Mouse (Mus musculus) heart, embryonic 15.5 days (tissue): ENCODE measurements around the gene D430019H16Rik. TPM values are rescaled to one million over a fixed set of nuclear protein-coding genes. Genes with fewer than 3 reads are reported as not detected.

ENCODE experiments used
- ATAC-seq: fragments of 200-750 bp; cut with Nextera tagmentation; replicated peaks from 2 replicates; pipeline ENCODE4 v1.8.0; 2017; ENCODE audit warnings: low read depth, moderate TSS enrichment; ENCODE audit not compliant: insufficient number of reproducible peaks, insufficient read depth, low FRiP score
- H3K27ac ChIP-seq: fragments of 300-500 bp; sonication (generic); 2 replicates; pipeline ENCODE4 v1.5.1; 2015; ENCODE audit warnings: mild to moderate bottlenecking, inconsistent platforms
- H3K27me3 ChIP-seq: fragments of 300-500 bp; sonication (generic); 2 replicates; pipeline ENCODE4 v1.6.1; 2015; ENCODE audit warnings: inconsistent platforms
- H3K36me3 ChIP-seq: fragments of 300-500 bp; sonication (generic); 2 replicates; pipeline ENCODE4 v1.6.1; 2015; ENCODE audit warnings: mild to moderate bottlenecking, inconsistent platforms
- H3K4me1 ChIP-seq: fragments of 300-500 bp; sonication (generic); replicated peaks from 2 replicates; pipeline ENCODE4 v1.6.1; 2015; ENCODE audit warnings: inconsistent platforms
- H3K4me2 ChIP-seq: fragments of 300-500 bp; sonication (generic); 2 replicates; pipeline ENCODE4 v1.6.1; 2015; ENCODE audit warnings: inconsistent platforms, mild to moderate bottlenecking, moderate library complexity
- H3K4me3 ChIP-seq: fragments of 300-500 bp; sonication (generic); 2 replicates; pipeline ENCODE4 v1.5.1; 2015; ENCODE audit warnings: mild to moderate bottlenecking, inconsistent platforms
- H3K9ac ChIP-seq: fragments of 300-500 bp; sonication (generic); 2 replicates; pipeline ENCODE4 v1.6.1; 2015; ENCODE audit warnings: mild to moderate bottlenecking, inconsistent platforms
- H3K9me3 ChIP-seq: fragments of 300-500 bp; sonication (generic); replicated peaks from 2 replicates; pipeline ENCODE4 v1.6.1; 2016; ENCODE audit warnings: inconsistent platforms
- WGBS: fragments of 180-500 bp; shearing (Covaris S2); methylation state at CpG from one replicate; pipeline ENCODE4 v1.1.7; 2015; ENCODE audit warnings: mixed read lengths; 5-methylcytosine and 5-hydroxymethylcytosine counted together
- polyA plus RNA-seq: library from polyadenylated mRNA; unstranded; fragments of >200 nt; fragmentation: Nextera tagmentation; extraction: Ambion mirVana; gene quantifications from 2 replicates; pipeline ENCODE4 v1.2.1, GENCODE M21; 2015

The D430019H16Rik gene
- polyA plus RNA-seq, 1 experiment from 2014 or later: 0.24 TPM

DNA sequence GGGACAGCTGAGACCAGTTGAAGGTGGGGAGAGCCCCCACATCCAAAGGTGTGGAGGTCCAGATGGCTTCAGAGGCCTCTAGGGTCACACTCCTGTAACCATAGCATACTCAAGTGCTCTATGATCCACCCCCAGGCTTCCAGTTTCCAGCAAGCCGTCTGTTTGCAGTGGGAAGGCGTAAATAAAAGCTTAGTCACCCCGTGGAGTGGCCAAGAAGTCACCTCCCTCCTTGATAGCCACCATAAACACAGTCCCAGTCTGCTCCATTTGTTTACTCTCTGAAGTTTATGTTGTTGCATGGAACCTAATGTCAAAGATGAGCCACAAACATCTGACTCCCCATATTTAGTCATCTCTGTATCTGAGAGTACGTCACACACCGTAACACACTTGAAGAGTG is 83.5 kb downstream of the D430019H16Rik start:
- ATAC-seq: no peak
- Histone ChIP-seq H3K27me3 (no peaks in the 10 kb centered on the region), H3K4me2 (no peak overlapping the region), H3K9me3 (no peaks in the 10 kb centered on the region), H3K4me1 (0 out of 2 replicates have a peak, but pooled peaks cover 3% of the 10 kb centered on the region), H3K36me3 (no peaks in the 10 kb centered on the region), H3K27ac (no peak overlapping the region), H3K4me3 (no peak overlapping the region), H3K9ac (no peak overlapping the region)
- 69% methylated on average over 5 of the region's 5 CpGs for WGBS

DNA sequence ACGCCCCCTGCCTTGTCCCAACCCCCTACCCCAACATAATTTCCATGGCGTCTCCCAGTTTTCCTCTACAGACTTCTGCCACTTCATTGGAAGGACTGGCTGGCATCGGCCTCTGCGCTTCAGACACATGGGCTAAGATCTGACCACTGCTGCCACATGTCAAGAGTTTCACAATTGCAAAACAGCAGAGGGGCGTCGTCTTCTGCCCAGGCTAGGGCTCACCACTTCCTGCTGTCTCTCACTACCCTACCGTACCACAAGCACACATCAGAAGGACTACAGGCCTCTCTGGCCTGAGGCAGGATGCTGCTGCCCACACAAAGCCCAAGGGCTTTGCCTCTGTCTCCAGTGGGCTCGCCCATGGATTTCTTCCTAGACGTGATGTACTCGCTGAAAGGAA is 86.0 kb downstream of the D430019H16Rik start:
- H3K4me1 ChIP-seq: peaks cover 9% of the 10 kb centered on the region
- H3K27ac ChIP-seq: no peak overlapping the region
- no peaks in the 10 kb centered on the region for H3K9me3 ChIP-seq
- no peak overlapping the region for H3K4me3 ChIP-seq
- no peak for ATAC-seq
- H3K9ac ChIP-seq: no peak overlapping the region
- H3K27me3 ChIP-seq: 0 out of 2 replicates have a peak, but pooled peaks cover 5% of the 10 kb centered on the region
- WGBS: 79% methylated on average over 10 of the region's 10 CpGs
- no peaks in the 10 kb centered on the region for H3K36me3 ChIP-seq
- H3K4me2 ChIP-seq: no peak overlapping the region

DNA sequence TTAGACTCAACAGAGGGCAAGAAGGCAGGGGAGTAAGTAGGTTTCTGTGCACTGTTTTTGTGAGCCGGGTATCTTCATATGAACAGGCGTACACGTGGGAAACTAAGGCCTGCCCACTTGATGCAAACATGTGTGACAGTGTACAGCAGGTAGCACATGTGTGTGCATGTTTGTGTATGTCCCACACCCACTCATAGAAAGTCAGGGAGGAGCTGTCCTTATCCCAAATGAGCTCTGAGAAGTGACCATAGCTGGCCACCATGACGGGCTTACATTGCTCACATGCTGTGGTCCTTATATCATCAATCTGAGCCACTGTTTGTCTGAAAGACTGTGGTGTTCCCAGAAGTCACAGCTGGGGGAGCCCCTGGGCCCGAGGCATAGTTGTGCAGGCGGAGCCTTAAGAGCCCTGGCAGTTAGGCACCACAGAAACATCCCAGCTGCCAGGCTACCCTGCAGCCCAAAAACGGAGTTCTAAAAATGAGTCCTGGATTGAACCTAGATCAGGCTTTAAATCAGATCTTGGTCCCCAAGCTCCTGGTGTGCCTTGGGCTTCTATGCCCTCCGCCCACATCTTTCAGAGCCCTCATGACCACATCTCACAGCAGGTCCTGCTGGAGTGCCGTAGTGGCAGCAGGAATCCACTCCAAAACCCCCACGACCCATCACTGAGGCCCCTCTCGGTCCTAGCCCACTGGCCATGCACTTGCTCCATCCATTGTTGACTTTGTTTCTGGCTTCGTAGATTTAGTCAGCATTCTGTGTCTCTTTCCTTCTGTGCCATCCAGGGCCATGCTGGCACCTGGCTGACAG is 88.1 kb downstream of the D430019H16Rik start:
- 77% methylated on average over 12 of the region's 12 CpGs for WGBS
- ATAC-seq: no peak
- Histone ChIP-seq H3K36me3 (no peaks in the 10 kb centered on the region), H3K27ac (no peak overlapping the region), H3K27me3 (0 out of 2 replicates have a peak, but pooled peaks cover 7% of the 10 kb centered on the region), H3K4me2 (no peak overlapping the region), H3K4me1 (peaks cover 25% of the 10 kb centered on the region), H3K9me3 (no peaks in the 10 kb centered on the region), H3K9ac (no peak overlapping the region), H3K4me3 (no peak overlapping the region)

DNA sequence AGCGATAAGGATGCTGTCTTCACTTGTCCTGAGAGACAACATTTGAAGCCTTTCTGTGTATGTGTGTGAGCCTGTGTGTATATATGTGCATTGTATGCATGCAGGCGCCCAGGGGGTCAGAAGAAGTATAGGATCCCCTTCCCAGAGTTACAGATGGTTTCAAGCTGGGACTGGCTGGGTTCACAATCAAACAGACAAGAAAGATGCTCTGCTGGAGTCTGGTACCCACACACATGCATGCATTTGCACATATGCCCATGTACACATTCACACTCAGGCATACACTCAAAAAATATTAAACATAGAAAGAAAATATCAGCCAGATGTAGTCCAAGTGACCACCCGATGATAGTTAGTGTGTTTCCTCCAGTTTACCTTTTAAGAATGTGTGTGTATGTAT is 88.9 kb downstream of the D430019H16Rik start:
- whole genome bisulfite sequencing: 81% methylated on average over 3 of the region's 3 CpGs
- Histone ChIP-seq H3K9ac (no peak overlapping the region), H3K27ac (no peak overlapping the region), H3K36me3 (no peaks in the 10 kb centered on the region), H3K4me1 (peaks cover 31% of the 10 kb centered on the region), H3K4me2 (no peak overlapping the region), H3K9me3 (no peaks in the 10 kb centered on the region), H3K4me3 (no peak overlapping the region), H3K27me3 (peaks cover 12% of the 10 kb centered on the region; the same call in 1 of the 2 replicates)
- no peak for ATAC-seq

Other genes starting within 250 kb of the D430019H16Rik start
- gene Tcl1, start 231.1 kb upstream of the D430019H16Rik start, polyA plus RNA-seq: not detected in 2 replicates
- gene Tunar, start 120.0 kb upstream of the D430019H16Rik start, polyA plus RNA-seq: 0.10 TPM in 1 of 2 replicates, not detected in the other
- 0.77 and 1.6 TPM in 2 replicates for gene Bdkrb2, start 109.4 kb downstream of the D430019H16Rik start, polyA plus RNA-seq
- 0.30 TPM in 1 of 2 replicates, not detected in the other for gene Bdkrb1, start 149.2 kb downstream of the D430019H16Rik start, polyA plus RNA-seq
- gene Gskip, start 231.0 kb downstream of the D430019H16Rik start, polyA plus RNA-seq: 19.9 and 20.5 TPM in 2 replicates
- gene Atg2b, start 231.4 kb downstream of the D430019H16Rik start, polyA plus RNA-seq: 6.7 and 8.3 TPM in 2 replicates